18 mouse cellular contexts compared by ENCODE assay signal in the genomic region with DNA sequence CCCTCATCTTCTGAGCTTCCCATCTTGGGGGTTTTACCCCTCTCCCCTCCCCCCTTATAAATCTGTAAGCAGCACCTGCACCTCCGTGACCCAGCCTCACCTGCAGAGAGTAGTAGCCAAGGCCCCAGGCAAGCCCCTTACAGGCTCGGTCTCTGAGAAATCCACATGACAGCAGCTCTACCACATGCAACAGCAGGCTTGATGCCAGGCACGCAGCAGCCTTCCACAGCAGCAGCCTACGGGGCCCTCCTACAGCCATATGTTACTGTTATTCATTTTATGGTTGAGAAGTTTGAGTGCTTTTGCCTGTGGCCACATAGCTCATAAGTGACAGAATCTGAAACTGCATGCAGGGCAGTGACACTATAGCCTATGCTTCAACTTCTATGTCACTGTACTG. TPM values are rescaled to one million over a fixed set of nuclear protein-coding genes. Genes with fewer than 3 reads are reported as not detected.
DNase-seq lines count a peak whose midpoint lies in the region; ATAC-seq and TF ChIP-seq lines count a peak whose summit lies in the region.
"Had no signal": no experiment of that assay in that cellular context is flagged by ENCODE, and none has a peak within 500 bp of the region (broad histone marks: within the 10 kb centered on the region; RNA-seq: fewer than 3 reads in every experiment).

No protein-coding gene starts in this region.

- ATAC-seq in forebrain, embryonic 11.5 days (replicated peaks; ENCODE audit: low FRiP score), result no peak
- ATAC-seq: activated CD4-positive, CD25-positive, alpha-beta regulatory T cell, adult 4 months had no signal

- H3K36me3 ChIP-seq in forebrain, embryonic 11.5 days (ENCODE audit: control insufficient read depth, insufficient read depth, low read length), result peaks cover 2% of the 10 kb centered on the region; the same call in 1 of the 2 replicates

- H3K4me1 ChIP-seq in forebrain, embryonic 11.5 days (replicated peaks; ENCODE audit: control insufficient read depth, insufficient read depth, low read length), result no peaks in the 10 kb centered on the region
- H3K4me1 ChIP-seq: embryonic facial prominence, embryonic 10.5 days; hindbrain, embryonic 10.5 days; lung, embryonic 15.5 days had no signal

- peak; percentile 46 for DNase-seq in brain, embryonic 14.5 days (ENCODE audit: low read depth)
- DNase-seq in frontal cortex, postnatal 10 days (ENCODE audit: low spot score in 2 of 2), result peak; percentile 57
- peak; percentile 56 to 68 for DNase-seq in layer of hippocampus, postnatal 14 days (ENCODE audit: low spot score in 2 of 2)
- DNase-seq in right cerebral cortex, adult 18-20 months, result peak; percentile 88
- DNase-seq in gastrocnemius, adult 8-10 months (ENCODE audit: low spot score in 2 of 2), result no peak
- DNase-seq in forebrain, embryonic 11.5 days (ENCODE audit: low spot score), result no peak
- DNase-seq in spleen, adult 18-20 months, result no peak
- DNase-seq: cerebellum, adult 9-11 months; gastrocnemius, postnatal 36 days; kidney, adult 2 months; thymus, postnatal 36 days had no signal

- 93% methylated on average over 4 of the region's 4 CpGs for WGBS in forebrain, embryonic 11.5 days

- no peak overlapping the region for H3K4me2 ChIP-seq in forebrain, embryonic 11.5 days (ENCODE audit: low read depth, low read length, severe bottlenecking)
- H3K4me2 ChIP-seq: lung, embryonic 15.5 days had no signal

- TF ChIP-seq POLR2A in brain, embryonic 14.5 days (IDR thresholded peaks at IDR 0.05; ENCODE audit: borderline replicate concordance, extremely low read depth, insufficient read depth, insufficient read length, poor library complexity, severe bottlenecking), result no peak

- H3K4me3 ChIP-seq in forebrain, embryonic 11.5 days (ENCODE audit: low read depth, low read length), result no peak overlapping the region
- H3K4me3 ChIP-seq: embryonic facial prominence, embryonic 10.5 days; hindbrain, embryonic 10.5 days; lung, embryonic 15.5 days; megakaryocyte, embryonic 14.5 days; myocyte had no signal

- no peaks in the 10 kb centered on the region for H3K9me3 ChIP-seq in forebrain, embryonic 11.5 days (ENCODE audit: control insufficient read depth, low read length)
- H3K9me3 ChIP-seq: embryonic facial prominence, embryonic 10.5 days; hindbrain, embryonic 10.5 days; lung, embryonic 15.5 days; megakaryocyte, embryonic 14.5 days had no signal

- no peak overlapping the region for H3K9ac ChIP-seq in forebrain, embryonic 11.5 days (ENCODE audit: low read length)
- H3K9ac ChIP-seq: lung, embryonic 15.5 days had no signal

- H3K27me3 ChIP-seq in forebrain, embryonic 11.5 days (ENCODE audit: control insufficient read depth, insufficient read depth, low read length), result no peaks in the 10 kb centered on the region
- H3K27me3 ChIP-seq: lung, embryonic 15.5 days; megakaryocyte, embryonic 14.5 days had no signal

- no peak for TF ChIP-seq CTCF in brain, embryonic 14.5 days (IDR thresholded peaks at IDR 0.05; ENCODE audit: borderline replicate concordance, extremely low read depth, insufficient read depth, insufficient read length)

- H3K27ac ChIP-seq in forebrain, embryonic 11.5 days (ENCODE audit: low read depth, low read length), result no peak overlapping the region
- H3K27ac ChIP-seq: embryonic facial prominence, embryonic 10.5 days; hindbrain, embryonic 10.5 days; lung, embryonic 15.5 days had no signal

RNA-seq across cellular contexts. Expression of a gene that starts 22.5 kb away (rescaled TPM):
- polyA plus RNA-seq in brain, embryonic 14.5 days (2012; rRNA removed), result 0.41 and 0.48 TPM in 2 replicates
- 10 to 100 TPM; 45.5 to 53.6 TPM for total RNA-seq in layer of hippocampus, postnatal 14 days (2021)
- not detected for total RNA-seq in gastrocnemius, adult 8-10 months (2022)
- 0.23 and 0.99 TPM in 2 replicates for polyA plus RNA-seq in forebrain, embryonic 11.5 days (2014; fragmentation: Nextera tagmentation; extraction: Ambion mirVana)
- total RNA-seq: liver, adult 2 months had no signal
- polyA plus RNA-seq: activated CD4-positive, CD25-positive, alpha-beta regulatory T cell, adult 4 months had no signal

RNA-seq across cellular contexts. Expression of a gene that starts 29.7 kb away (rescaled TPM):
- polyA plus RNA-seq in brain, embryonic 14.5 days (2012; rRNA removed), result 32.6 and 38.1 TPM in 2 replicates
- 10 to 100 TPM; 70.7 to 71.0 TPM for total RNA-seq in layer of hippocampus, postnatal 14 days (2021)
- total RNA-seq in gastrocnemius, adult 8-10 months (2022), result 1 to 10 TPM; 2.4 to 3.8 (median 3.1) TPM
- 36.3 and 39.7 TPM in 2 replicates for polyA plus RNA-seq in forebrain, embryonic 11.5 days (2014; fragmentation: Nextera tagmentation; extraction: Ambion mirVana)

RNA-seq across cellular contexts. Expression of a gene that starts 48.8 kb away (rescaled TPM):
- 110 and 115 TPM in 2 replicates for polyA plus RNA-seq in brain, embryonic 14.5 days (2012; rRNA removed)
- 100 to 1,000 TPM; 140 to 141 TPM for total RNA-seq in layer of hippocampus, postnatal 14 days (2021)
- 10 to 100 TPM; 33.1 to 38.3 (median 37.8) TPM for total RNA-seq in gastrocnemius, adult 8-10 months (2022)
- polyA plus RNA-seq in forebrain, embryonic 11.5 days (2014; fragmentation: Nextera tagmentation; extraction: Ambion mirVana), result 59.2 and 66.4 TPM in 2 replicates

Comparison
In these comparisons a context has a peak if more than half of its experiments do, and no peak if none do; other contexts are left out.
1. DNase-seq: peak in brain, embryonic 14.5 days (single experiment), frontal cortex, postnatal 10 days (2 of 2), layer of hippocampus, postnatal 14 days (2 of 2) and right cerebral cortex, adult 18-20 months (single experiment); none in gastrocnemius, adult 8-10 months (0 of 2), forebrain, embryonic 11.5 days (single experiment) and spleen, adult 18-20 months (0 of 2).
2. RNA of a gene that starts 22.5 kb away (total RNA-seq): 45.5 to 53.6 TPM in layer of hippocampus, postnatal 14 days; not detected in gastrocnemius, adult 8-10 months; every median in the first group is over 10 times any median in the second.
3. RNA of a gene that starts 29.7 kb away (total RNA-seq): 70.7 to 71.0 TPM in layer of hippocampus, postnatal 14 days; 2.4 to 3.8 TPM in gastrocnemius, adult 8-10 months; every median in the first group is over 10 times any median in the second.